Mouse (Mus musculus): ENCODE measurements around the gene Josd2. TPM values are rescaled to one million over a fixed set of nuclear protein-coding genes. Genes with fewer than 3 reads are reported as not detected.

Gene Josd2
- total RNA-seq (2022), result 10 to 100 TPM; 43.7 to 56.5 (median 46.9) TPM

DNA sequence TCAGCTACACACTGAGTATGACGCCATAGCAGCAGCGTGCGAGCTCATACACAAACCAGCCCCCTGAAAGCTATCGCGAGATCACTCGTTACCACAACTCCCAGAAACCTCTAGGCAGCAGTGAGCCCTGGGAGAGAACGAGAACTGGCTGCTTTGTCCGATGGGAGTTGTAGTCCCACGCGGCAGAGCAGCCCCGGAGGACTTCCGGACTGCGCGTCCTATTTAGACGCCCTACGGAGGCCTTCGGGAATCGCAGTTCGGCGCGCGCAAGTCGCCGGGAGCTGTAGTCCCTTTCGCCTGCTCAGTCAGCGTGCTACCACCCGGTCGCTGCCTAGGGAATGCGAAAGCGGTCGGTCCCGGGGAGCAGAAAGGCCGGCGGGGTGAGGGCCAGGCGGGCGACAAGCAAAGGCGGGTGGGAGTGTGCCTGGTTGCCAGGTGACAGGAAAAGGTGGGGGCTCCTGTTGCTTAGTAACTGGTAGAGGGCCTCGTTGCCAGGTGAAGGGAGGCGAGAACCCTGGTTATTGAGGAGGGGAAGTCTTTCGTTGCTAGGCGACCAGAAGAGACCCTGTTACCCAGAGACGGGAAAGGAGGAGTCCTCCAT is at the start of gene Josd2:
Gene Josd2, plus strand, starts transcription at position 170 of the 601 bp plus-strand sequence.
- peak; percentile 97 for DNase-seq

DNA sequence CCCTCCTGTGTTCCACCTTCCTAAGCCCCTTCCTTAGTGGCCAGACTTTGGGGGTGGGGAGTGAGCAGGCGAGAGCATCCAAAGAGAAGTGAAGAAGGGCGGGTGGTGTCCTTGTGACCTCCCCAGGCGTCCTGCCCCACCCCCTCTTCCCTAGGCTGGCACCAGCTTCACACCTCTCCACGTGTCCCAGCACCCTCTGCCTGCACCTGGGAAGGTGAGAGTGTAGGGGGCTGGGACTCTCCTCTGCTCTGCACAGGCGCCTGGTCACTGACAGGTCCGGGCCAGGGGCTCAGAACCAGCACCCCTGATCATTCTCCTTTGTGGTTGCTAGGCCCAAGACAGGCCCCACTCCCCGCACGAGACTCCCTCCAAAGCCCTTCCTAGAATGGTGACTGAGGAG is 40.1 kb upstream of the Josd2 start:
- DNase-seq, result no peak

DNA sequence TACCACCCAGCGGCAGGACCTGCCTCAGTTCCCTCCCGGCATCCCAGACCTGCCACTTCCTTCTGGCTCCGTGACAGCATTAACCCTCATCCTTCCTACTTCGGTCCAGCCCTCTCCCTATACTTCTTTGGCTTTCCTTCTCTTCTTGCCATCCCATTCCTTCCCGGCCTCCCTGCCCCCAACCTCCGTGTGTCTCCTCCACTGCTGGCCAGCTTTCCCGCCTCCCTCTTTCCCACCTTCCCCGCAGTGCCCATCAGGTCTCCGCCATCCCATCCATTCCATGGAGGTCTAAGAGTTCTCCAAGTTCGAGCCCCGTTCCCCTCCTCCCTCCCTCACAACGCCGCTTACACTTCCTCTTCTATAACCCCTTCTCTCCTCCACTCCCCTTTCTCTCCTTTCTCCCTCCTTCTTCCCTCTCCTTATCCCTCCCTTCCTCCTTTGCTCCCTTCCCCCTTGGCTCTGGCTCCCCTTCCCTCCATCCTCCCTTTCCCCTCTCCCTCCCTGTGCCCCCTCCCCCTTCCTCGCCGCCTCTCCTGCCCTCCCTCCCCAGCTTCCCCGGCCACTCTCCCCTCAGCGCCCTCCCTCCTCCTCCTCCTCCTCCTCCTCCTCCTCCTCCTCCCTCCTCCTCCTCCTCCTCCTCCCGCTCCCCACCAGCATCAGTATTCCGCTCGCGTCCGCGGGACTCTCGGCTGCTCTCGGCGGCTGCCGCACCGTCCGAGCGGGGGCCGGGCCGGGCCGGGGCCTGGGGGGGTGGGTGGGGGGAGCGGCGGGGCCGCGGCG is 39.4 kb upstream of the Josd2 start:
- DNase-seq, result no peak

DNA sequence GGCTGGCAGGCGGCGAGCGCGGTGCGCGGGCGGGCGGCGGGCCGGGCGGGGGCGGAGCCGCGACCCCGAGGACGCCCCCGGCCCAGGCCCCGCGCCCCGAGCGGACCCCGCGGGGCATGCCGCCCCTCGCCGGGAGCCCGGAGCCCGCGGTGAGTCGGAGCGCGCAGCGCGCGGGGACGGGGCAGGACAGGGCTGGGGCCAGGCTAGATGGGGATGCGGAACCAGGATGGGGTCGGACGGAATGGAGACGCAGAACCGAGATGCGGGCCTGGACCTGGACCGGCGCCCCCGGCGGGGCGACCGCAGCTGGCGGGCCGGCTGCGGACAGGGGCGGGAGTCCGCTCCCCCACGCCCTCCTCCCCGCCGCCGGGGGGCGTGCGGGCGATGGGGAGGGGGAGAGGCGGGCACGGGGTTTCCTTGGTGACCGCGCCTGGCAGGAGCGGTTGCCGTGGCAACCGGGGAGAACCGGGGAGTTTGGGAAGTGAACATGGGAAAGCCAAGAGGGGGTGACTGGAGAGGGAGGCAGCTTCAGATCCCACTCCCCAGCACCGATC is 38.7 kb upstream of the Josd2 start, which contains the start of gene Lrrc4b:
Gene Lrrc4b, plus strand, starts transcription at position 51 of the 554 bp plus-strand sequence.
- DNase-seq, result no peak

DNA sequence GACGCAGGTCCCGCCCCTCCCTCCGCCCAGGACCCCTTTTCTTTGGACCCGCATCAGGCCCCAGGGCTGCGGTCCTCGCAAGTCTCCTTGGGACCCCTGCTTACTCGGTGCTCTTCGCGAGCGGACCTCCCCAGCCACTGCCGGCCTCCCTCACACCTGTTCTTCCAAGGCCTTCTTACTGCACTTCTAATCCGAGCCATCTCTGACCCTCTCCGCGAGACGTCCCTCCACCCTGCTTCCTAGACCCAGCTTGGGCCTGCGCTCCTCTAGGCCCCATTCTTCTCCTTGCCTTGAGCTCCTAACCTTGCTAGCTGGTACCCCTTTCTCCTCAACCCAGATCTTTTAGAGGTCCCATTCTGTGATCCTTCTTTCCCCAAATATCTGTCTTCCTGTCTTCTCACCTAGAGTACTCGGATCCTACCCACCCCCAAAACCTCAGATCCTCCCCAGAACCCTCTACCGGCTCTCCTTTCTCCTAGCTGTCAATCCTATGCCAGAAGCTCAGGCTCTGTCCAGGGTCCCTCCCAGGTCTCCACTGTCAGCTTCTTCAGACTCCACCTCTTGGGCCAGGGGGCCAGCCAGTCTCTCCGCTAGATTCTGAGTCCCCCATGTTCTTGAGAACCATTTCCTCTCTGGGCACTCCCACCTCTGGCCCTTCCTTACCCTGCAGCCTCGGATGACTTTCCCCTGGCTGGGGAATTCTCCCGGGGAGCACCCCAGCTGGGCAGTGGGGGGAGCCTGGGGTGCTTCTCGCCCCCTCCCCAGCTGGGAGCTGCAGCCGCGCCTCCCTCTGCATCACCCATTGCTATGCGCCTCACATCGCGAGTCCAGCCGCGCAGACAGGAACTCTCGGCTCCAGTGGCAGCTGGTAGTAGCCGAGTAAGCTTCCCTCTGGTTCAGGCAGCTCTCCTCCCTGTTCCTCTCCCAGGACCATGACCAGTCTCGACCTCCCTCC is 38.0 kb upstream of the Josd2 start:
- DNase-seq, result no peak

DNA sequence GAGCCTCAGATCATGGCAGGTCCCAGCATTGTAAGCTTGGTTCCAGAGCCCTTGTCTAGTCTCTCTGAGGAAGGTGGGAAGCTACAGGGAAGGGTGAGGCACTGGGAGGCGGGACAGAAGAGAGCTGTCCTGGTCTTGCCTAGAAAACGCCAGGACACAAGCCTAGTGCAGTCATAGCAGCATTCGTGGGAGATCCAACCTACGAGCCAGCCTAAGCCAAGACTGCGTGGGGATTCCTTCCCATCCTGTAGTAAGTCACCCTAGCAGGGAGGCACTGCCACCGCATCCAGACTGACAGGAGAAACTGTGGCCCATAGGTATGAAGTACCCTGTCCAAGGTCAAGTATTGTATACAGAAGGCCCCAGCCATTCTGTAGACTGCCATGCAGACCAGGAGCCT is 35.2 kb upstream of the Josd2 start:
- DNase-seq, result no peak

DNA sequence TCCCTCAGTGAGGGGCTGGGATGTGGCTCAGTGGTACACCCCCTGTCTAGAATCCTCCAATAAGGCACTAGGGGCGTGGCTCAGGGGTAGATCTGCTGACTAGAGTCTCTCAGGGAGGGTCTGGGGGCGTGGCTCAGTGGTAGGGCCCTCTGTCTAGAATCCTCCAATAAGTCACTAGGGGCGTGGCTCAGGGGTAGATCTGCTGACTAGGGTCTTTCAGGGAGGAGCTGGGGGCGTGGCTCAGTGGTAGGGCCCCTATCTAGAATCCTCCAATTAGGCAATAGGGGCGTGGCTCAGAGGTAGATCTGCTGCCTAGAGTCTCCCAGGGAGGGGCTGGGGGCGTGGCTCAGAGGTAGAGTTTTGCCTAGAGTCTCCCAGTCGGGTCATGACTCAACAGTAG is 34.4 kb upstream of the Josd2 start:
- DNase-seq, result no peak

DNA sequence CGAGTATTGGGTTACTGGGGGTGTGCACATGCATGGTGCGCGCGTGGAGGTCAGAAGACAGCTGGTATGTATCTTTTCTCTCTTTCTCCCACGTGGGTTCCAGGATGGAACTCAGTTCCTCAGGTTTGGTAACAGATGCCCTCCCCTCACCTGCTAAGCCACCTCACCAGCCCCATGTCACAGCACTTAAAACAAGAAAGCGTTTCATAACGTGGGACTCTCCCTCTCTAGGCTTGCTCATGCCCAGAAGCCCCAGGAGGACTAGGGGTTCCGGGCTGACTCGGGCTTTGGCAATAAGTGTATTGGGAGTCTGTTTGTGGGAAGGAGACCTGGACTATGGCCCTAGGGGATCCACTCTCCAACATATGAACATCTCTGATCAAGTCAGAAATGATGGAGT is 33.7 kb upstream of the Josd2 start:
- no peak for DNase-seq

DNA sequence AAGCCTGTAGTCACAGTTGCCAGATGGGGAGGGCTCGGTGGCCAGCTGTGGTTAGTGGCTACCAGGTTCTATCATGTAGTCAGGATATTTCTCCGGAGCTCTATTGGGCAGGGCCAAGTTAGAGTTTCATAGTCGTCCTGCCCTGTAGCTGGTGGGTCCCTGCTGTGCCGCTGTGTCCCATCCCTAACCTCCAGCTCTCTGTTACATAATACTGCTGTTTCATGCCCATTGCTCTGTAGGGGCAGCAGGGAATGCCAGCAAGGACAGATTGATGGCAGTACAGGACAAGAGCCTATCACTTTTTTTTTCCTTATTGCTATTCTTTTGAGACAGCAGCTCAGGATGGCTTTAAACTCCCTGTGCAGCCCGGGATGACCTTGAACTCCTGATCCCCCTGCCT is 32.0 kb upstream of the Josd2 start:
- DNase-seq, result no peak

DNA sequence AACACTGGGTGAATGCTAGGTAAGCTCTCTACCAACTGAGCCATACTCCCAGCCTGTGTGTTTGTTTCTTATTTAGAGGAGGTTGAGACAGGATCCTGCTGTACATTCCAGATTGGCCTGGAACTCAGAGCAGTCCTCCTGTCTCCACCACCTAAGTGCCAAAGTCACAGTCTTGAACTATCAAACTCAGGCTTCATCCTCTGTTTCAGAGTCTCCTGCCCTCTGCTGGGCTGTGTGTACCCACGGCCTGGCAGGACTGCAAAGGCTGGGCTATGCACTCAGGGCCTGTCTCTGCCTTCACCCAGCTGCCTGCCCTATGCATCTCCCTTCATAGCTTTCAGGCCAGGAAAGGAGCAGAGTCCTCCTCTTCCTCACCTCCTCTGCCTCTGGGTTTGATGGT is 31.5 kb upstream of the Josd2 start:
- no peak for DNase-seq

DNA sequence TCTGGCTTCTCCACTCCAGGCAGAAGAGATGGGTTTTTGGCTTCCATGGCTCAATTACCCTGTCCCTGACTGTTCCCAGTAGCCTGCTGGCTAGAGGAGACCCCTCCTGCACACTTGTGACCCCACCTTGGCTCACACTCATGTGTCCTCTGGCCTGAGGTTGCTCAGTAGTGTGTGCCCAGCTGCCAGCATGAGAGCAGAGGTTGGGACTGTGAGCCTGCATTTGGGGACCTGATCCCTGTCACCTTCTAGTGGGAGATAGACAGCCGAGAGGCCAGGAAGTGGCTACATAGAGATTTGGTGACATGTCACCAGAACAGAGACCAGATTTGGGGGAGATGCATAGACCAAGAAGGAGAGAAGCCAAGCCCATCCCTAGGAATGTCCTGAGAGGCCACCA is 30.6 kb upstream of the Josd2 start:
- no peak for DNase-seq

DNA sequence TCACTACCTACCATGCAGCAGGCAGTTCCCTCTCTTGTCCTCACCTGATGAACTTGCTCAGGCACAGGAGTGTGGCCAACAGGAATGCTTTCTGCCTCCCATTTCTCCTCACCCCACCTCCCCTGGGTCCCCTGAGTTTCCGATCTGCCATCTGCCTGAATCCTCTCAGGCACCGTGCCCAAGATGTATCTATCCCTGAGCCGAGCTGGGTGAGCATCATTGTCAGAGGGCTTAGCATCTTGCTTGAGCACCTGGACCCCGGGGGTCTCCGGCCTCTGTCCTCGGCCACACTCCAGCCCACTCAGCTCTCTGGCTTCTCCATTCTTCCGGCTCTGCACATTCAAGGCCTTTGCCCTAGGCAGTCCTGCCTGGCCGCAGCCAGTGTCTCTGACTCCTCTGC is 29.8 kb upstream of the Josd2 start:
- DNase-seq, result no peak

DNA sequence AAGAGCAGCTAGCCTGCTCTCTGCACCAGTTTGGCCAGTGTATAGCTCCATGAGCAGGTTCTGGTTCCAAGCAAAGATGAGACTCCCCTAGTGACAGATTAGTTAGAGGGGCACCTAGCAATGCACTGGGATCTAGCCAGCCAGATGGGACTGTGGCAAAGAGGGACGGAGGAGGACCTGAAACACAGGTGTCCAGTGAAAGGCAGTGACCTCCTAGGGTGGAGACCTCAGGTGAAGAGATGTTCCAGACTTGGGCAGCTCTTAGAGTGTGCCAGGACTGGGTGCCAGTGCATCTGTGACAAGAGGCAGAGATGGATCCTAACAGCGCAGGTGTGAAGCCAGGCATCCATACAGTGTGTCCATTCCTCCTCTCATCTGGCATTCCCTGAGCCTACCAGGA is 28.1 kb upstream of the Josd2 start:
- DNase-seq, result no peak

DNA sequence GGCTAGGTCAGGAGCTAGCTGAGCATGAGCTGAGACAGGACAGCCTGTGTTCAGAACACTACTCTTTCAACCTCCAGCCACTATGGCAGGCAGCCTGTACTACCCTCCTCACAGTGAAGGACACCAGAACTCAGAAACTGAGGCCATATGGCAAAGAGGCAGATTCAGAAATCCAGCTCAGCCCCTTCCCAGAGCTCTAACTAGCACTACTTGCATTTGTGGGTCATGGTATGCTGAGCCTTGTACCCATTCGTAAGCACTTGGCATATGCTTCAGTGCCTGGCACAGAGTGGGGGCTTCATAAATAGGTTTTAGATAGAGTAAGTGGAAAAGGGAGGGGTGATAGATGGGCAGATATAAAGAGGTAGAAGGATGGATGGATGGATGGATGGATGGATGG is 27.3 kb upstream of the Josd2 start:
- DNase-seq, result no peak

DNA sequence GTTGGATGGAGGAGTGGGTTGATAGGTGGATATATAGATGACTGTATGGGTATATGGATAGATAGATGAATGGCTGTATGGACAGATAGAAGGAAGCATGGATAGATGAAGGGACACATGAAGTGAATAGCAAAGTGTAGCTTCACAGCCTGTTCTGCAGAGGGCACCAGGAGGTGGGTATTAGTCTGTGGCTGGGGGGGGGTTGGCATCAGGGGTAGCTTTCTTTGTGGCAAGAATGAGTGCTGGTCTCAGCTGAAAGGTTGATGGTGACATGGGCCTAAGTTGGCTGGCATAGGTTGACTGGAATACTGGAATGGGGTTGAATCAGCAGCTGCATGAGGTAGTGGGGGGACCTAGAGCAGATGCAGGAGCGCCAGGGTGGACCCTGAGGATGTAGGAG is 26.6 kb upstream of the Josd2 start:
- DNase-seq, result no peak

DNA sequence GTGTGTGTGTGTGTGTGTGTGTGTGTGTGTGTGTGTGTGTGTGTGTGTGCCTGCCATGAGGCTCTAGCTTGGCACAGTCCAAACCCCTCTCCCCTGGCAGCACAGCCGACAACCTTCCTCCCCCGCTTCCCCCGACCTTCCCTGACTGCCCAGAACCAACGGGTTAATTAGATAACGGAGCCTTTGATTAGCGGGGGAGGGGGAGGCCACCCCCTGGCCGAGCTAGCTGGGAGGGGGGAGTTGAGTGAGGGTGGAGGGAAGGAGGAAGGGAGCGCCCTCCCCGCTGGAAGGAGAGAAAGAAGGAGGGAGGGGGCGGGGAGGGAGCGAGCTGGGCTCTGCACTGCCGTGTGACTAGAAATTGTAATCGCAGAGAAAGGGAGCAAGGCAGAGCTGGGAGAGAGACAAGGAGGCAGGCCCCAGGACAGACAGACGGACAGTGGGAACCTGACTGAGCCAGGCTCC is 26.1 kb upstream of the Josd2 start:
- no peak for DNase-seq

DNA sequence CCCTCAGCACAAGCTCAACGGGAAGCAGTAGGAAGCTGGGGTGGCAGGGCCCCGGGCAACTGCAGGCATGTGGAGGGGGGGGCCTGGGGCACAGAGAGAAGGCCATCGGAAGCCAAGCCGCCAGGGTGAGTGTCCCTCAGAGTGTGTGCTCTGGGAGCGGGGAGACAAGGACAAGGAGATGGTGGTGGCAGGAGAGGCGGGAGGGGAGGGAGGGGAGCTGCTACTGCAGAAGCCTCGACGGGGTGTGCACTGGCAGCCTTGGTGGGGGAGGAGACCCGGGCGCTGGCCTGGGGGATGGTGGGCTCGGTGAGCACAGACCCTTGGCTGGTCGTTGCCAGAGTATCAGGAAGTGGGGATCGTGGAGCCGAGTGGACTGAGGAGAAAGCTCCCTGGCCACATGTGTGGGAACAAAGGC is 25.4 kb upstream of the Josd2 start:
- no peak for DNase-seq

DNA sequence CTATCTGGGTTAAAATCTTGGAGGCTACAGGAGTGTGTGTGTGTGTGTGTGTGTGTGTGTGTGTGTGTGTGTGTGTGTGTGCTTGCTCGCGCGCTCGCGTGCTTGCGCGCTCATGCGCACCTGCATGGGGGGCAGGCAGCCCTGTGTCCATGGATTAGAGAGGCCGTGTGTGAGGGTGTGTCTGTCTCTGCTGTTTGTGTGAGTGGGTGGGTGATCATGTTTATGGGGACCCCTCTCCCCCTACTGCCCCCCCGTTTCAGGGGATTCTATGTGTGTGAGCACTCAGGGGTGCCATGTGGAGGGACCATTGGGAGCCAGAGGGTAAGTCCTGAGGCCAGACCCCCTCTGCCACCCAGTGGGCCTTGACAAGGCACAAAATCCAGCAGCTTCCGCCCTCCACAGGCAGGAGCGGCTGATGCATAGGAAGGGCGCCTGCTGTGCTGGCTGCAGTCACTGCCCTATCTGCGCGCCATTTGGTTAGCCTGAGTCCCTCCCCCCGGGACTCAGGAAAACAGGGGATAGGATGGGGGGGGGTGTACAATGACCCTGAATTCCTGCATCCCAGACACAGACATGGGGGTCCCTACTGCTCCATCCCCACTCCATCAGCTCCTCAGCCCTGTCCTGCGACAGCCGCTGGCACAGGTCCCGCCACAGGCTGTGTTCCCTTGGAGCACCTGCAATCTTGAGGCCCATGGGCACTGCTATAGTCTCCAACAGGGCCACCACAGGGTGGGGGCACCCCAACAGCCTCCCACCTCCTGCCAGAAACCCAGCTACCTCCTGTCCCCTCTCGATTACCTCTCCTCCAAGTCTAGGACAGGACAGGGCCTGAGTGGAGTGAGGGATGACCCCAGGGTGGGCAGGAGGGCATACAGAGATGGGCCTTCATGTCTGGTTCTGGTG is 24.3 kb upstream of the Josd2 start:
- no peak for DNase-seq

DNA sequence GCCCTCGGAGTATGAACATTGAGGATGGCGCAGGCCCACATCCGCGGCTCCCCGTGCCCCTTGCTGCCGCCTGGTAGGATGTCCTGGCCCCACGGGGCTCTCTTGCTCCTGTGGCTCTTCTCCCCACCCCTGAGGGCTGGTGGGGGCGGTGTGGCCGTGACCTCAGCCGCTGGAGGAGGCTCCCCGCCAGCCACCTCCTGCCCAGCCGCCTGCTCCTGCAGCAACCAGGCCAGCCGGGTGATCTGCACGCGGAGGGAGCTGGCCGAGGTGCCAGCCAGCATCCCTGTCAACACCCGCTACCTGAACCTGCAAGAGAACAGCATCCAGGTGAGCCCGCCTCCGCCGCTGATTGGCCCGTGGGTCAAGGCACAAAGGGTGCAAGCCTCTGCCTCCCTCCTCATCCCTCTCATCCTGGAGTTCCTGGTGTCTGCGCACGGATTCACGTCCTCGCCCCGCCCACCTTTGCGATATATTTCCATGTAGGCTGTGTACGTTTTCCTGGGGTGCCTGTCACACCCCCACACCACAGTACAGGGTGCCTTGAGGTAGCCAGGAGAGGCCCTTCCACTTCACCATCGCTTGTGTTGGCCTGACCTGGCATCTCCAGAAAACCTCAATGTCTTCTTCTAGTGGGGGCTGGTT is 22.8 kb upstream of the Josd2 start:
- no peak for DNase-seq

DNA sequence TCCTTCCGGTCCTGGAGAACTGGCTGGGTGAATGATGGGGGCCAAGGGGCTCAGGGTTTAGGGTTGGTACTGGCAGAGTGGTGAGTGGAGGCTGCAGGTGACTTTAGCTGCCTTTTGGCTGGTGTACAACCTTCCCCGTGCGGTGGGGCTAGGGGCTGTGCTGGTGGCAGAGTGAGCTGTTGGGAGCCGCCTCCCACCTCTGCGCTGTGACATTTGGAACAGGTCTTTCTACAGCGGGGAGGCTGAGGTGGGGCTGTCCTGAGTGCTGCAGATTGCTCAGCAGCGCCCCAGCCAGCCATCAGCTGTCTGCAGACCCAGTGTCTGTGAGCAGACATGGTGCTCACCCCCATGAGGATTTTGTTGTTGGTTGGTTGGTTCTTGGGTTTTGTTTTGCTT is 22.3 kb upstream of the Josd2 start:
- DNase-seq, result no peak
